Mouse (Mus musculus): ENCODE results near the gene Cab39.

The Cab39 gene

GRCm38 (mm10) chr1:85793208-85794105 is at the start of gene Cab39:
TSS of gene Cab39 (plus strand) at chr1:85793441.
- DNase-seq: peak; percentile 91 to 95

- DNase-seq: no peak
Measured at GRCm38 (mm10) chr1:85744539-85744938, 48.7 kb upstream of the Cab39 start.

DNA sequence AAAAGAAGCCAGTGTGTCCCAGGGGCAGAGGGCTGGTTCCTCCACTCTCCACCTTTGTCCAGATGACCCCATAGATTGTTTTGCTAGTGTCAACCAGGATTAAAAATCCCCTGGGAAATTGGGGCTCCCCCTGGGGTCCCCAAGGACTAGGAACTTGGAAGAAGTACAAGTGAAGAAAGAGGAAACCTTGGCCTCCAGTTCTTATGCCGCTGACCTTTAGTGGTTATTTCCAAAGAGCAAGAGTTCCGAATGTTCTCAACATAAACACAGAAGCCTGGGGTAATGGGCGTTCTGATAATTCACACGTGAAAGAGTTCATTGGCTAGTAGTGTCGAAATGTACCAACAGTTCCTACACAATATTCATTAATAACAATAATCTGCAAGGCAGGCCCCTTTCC is 46.7 kb upstream of the Cab39 start:
- no peak for DNase-seq

- DNase-seq: peak in 1 of 2 experiments; percentile 5
Measured at GRCm38 (mm10) chr1:85749829-85750228, 43.4 kb upstream of the Cab39 start.

- DNase-seq: no peak
Measured at GRCm38 (mm10) chr1:85750650-85751049, 42.6 kb upstream of the Cab39 start.

DNA sequence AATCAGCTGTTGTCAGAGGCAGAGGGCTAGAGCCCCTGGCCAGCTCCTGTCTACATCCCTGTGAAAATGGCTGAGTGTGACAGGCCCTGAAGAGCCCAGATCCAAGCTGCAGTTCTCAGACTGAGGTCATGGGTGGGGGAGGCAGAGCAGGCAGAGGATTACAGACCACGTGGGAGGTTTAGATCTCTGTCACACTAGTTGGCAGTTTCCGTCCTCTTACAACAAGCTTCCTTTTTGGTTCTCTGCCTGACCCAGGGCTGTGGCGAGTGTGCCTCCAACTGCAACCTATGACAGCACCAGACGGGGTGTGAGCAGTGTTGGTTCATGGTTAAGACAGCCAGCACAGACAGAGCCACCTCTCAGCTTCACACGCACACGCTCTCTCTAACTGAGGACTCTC is 41.7 kb upstream of the Cab39 start:
- DNase-seq: no peak

- no peak for DNase-seq
Measured at GRCm38 (mm10) chr1:85751932-85752680, 41.1 kb upstream of the Cab39 start.

DNA sequence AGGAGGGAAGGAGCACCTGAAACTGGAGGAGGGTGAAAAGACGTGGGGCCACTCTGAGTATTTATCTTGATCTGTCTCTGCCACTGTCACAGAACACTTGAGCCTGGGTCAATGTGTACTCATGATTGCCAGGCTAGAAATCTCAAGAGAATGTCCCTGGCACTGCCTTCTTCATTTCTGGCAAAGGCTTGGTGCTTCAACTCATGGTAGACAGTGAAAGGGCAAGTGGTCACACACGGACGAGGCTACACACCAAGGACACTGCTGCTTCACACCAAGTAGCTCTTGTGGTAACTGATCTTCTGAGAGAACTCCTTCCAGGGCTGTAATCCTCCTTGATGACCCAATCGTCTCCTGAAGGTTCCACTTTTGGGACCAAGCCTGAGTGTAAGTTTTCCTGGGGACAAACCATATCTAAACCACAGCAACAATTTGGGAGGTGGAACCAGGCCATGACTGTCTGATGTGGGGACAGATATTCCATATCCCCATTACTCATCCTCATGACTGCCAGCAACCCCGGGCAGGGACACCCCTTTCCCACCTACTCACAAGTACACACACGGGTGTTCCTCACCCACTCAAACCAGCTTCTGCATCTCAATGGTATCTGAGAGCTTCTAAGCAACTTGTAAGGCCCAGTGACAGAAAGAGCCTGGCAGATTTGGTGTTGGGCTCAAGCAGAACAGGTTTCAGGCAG is 35.6 kb upstream of the Cab39 start:
- no peak for DNase-seq

GRCm38 (mm10) chr1:85758231-85758968 is 34.8 kb upstream of the Cab39 start:
- no peak for DNase-seq

DNA sequence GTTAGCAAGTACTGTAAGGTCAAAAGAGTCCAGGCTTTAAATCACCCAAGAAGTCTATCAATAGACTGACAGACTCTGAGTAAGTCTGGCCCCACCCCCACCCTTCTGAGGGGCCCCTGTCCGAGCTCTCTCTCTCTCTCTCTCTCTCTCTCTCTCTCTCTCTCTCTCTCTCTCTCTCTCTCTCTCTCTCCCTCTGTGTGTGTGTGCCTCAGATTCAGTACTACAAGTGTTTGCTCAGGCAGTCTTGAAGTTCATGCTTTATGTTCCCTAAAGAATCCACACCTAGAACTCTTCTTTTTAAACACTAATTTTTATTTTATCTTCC is 34.3 kb upstream of the Cab39 start:
- DNase-seq: no peak

- DNase-seq: no peak
Measured at GRCm38 (mm10) chr1:85761665-85762064, 31.6 kb upstream of the Cab39 start.

DNA sequence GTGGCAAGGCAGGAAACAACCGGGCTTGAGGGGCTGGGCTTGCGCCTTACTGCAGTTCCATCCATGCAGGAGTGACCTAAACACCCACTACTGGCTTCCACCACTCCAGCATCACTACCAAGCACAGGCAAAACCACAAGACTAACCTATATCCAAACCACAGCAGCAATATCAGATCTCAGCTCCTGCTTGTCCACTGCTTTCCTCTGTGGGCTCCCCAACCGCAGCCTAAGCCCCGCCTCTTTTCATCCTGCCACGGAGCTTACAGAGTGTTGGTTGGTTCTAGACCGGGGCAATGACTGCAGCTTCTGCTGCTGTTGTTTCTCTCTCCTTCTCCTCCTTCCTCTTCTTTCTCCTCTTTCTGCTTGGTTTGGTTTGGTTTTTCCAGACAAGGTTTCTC is 29.9 kb upstream of the Cab39 start:
- DNase-seq: no peak

DNA sequence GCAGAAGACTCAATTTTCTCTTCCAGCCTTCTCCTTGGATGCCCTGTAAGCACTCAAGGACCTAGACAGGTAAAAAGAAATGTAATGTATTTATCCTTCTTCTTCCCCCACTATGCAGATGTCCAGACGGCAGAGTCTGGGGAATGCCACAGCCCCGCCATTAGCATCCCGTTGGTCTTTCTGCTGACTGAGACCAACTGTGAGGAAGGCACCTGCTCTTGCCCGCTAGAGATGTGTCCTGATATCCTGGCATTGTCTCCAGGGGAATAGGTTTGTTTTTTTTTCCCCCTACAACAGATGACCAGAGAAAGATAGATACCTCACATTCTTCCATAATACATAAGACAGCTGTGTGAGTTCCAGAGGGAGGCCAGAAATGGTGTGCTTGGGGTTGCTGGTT is 28.9 kb upstream of the Cab39 start:
- DNase-seq: no peak

DNA sequence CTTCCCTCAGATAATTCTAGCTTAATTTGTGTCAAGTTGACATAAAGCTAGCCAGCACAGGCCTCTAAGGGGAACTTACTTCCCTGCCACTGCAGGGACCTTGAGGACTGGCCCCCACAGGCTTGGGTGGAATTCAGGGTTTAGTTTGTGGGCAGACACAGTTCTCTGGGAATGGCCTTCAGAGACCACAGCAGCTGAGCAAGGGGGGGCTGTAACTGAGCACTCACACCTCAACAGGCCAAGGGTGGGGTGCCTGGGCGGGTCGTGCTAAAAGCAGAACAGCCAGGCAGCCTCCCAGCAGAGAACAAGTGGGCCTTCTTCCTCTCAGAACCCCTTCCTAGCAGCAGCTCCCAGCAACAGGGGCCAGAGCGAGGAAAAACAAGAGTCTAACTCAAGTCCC is 27.1 kb upstream of the Cab39 start:
- no peak for DNase-seq

GRCm38 (mm10) chr1:85767754-85768153 is 25.5 kb upstream of the Cab39 start:
- DNase-seq: no peak

DNA sequence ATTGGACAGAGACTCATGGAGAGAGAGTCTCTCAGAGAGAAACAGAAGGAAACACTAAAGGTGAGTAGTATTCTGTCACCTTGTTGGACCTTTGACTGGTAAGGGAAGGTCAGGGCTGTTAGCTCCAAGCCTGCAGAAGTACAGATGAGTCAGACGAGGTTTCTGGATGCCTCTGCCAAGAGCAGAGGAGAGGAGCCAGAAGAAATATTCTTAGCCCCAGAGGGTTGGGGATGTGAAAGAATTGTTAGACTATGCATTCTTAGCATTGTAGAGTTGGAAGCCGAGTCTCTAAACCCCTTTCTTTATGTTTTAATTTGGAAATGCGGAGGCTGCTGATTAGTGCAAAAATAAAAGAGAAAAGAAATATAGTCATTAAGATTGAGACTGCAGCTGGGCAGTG is 21.3 kb upstream of the Cab39 start:
- DNase-seq: no peak

DNA sequence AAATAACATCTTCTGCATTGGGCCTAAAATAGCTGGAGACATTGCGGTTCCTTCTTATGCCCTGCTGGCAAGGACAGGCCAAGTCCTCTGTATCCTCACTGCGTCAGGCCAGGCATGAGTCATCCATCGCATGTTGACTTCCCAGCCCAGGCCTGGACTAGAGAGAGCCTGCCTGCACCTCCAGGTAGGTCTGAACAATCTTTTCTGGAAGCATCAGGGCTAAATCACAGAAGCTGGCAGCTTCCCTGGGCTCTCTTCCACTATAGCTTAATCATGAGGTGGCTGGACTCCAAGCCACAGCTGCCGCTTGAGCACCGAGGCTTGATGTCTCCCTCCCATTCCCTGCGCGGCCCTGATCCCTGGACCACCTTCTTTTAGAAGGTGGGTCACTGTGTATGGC is 18.1 kb upstream of the Cab39 start:
- DNase-seq: peak; percentile 23 to 48

DNA sequence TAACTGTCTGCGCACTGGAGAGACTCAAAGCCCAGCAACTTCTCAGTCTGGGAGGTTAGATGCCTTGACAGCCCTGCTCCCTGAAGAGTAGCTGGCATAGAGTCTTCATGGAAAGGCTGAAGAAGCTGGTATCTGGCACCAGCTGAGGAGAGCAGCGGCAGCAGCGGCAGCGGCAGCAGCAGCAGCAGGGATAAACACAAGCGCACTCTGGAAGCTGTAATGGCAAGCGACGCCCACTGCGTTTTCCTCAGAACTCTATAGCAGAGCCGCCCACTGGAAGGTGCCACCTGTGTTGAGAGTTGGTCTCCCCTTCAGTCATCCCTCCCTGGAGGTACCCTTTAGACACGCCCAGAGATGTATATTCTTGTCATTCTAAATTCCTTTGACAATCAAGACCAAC is 17.1 kb upstream of the Cab39 start:
- no peak for DNase-seq

DNA sequence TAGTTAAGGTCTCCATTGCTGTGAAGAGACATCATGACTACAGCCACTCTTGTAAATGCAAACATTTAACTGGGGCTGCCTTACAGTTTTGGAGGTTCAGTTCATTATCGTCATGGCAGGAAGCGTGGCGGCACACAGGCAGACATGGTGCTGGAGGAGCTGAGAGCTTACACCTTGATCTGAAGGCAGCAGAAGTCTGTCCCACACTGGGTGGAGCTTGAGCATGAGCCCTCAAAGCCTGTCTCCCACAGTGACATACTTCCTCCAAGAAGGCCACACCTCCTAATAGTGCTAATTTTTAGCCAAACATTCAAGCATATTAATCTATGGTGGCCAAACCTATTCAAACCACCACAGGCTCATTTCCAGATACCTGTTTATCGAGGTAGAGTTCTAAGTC is 14.8 kb upstream of the Cab39 start, which contains the start of gene A630001G21Rik:
A630001G21Rik (minus strand) TSS at position 208 of the 400 bp plus-strand sequence.
- no peak for DNase-seq

GRCm38 (mm10) chr1:85779012-85779411 is 14.2 kb upstream of the Cab39 start:
- DNase-seq: no peak

DNA sequence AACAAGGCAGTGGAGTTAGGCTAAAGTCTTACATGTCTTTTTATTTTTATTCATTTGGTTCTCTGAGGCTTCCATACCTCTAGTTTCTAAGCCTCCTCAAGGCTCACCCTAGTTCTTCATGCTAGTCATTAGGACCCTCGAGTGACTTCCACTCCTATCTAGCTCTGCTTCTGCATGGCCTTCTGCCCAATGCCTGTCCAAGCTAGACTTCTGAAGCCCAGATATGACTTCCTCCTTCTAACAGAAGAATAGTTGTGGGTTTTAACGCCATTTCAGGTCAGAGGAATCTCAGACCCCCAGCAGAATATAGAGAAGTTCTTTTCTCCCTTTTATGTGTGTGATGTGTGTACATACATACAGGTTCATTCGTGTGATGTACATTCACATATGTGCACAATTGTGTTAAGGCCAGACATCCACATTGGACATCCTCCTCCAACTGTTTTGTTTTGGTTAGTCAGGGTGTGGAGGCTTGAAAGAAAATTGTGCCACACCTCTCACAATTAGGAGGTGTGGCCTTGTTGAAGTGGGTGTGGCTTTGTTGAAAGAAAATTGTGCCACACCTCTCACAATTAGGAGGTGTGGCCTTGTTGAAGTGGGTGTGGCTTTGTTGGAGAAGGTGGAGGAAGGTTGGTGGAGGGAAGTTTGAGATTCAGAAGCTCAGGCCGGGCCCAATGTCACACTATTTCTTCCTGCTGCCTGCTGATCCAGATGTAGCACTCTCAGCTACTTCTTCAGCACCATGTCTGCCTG is 13.6 kb upstream of the Cab39 start:
- DNase-seq: no peak

- DNase-seq: no peak
Measured at GRCm38 (mm10) chr1:85790565-85790964, 2.7 kb upstream of the Cab39 start.
